Mouse (Mus musculus) embryonic facial prominence, embryonic 13.5 days (tissue): Measurements from ENCODE around the gene Emc3. TPM values are rescaled to one million over a fixed set of nuclear protein-coding genes. Genes with fewer than 3 reads are reported as not detected.

Experiments used
- ATAC-seq: fragments of 200-750 bp; cut with Nextera tagmentation; 2 replicates; pipeline ENCODE4 v1.8.0; 2017; ENCODE audit warnings: low read depth; ENCODE audit not compliant: insufficient number of reproducible peaks, insufficient read depth, low FRiP score, low TSS enrichment
- H3K27ac ChIP-seq: fragments of 300-500 bp; sonication (generic); 2 replicates; pipeline ENCODE4 v1.5.1; 2015; ENCODE audit warnings: moderate library complexity, mild to moderate bottlenecking, inconsistent platforms
- H3K27me3 ChIP-seq: fragments of 300-500 bp; sonication (generic); 2 replicates; pipeline ENCODE4 v1.6.1; 2015; ENCODE audit warnings: mild to moderate bottlenecking, inconsistent platforms
- H3K36me3 ChIP-seq: fragments of 300-500 bp; sonication (generic); 2 replicates; pipeline ENCODE4 v1.6.1; 2015; ENCODE audit warnings: mild to moderate bottlenecking, inconsistent platforms
- H3K4me1 ChIP-seq: fragments of 300-500 bp; sonication (generic); 2 replicates; pipeline ENCODE4 v1.6.1; 2015; ENCODE audit warnings: inconsistent platforms
- H3K4me2 ChIP-seq: fragments of 300-500 bp; sonication (generic); 2 replicates; pipeline ENCODE4 v1.6.1; 2015; ENCODE audit warnings: moderate library complexity, mild to moderate bottlenecking, inconsistent platforms
- H3K4me3 ChIP-seq: fragments of 300-500 bp; sonication (generic); 2 replicates; pipeline ENCODE4 v1.5.1; 2015; ENCODE audit warnings: mild to moderate bottlenecking, inconsistent platforms
- H3K9ac ChIP-seq: fragments of 300-500 bp; sonication (generic); 2 replicates; pipeline ENCODE4 v1.6.1; 2015; ENCODE audit warnings: mild to moderate bottlenecking, inconsistent platforms
- H3K9me3 ChIP-seq: fragments of 300-500 bp; sonication (generic); 2 replicates; pipeline ENCODE4 v1.6.1; 2016; ENCODE audit warnings: inconsistent platforms
- WGBS: fragments of 180-500 bp; shearing (Covaris S2); methylation state at CpG from one replicate; pipeline ENCODE4 v1.1.7; 2015; ENCODE audit warnings: mixed read lengths; 5-methylcytosine and 5-hydroxymethylcytosine counted together
- polyA plus RNA-seq: library from polyadenylated mRNA; unstranded; fragments of >200 nt; fragmentation: Nextera tagmentation; extraction: Ambion mirVana; gene quantifications from 2 replicates; pipeline ENCODE4 v1.2.1, GENCODE M21; 2015

Emc3 gene
- polyA plus RNA-seq, 1 experiment from 2014 or later, result 96.1 TPM

DNA sequence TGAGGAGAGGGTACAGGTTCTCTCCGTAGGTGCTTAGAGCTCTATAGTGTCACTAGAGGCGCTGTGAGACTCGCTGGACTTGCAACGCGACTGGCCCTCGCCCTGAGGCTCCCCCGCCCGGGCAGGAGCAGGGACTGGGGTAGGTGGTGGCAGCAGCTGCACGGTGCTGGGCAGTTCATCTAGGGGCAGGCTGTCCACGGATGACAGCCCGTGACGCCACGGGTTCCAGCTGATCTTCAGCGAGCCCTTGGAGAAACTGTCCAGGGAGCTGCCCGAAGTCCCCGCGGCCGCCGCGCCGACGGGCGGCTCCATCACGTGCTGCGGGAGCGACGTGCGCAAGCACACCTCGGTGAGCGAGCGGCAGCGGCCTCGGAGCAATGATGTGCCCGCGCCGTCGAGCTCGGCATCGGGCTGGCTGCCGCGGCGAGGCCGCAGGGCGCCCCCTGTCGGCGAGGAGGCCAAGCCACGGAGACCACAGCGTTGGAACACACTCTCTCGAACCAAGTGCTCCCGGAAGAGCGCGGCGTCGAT, 37.1 kb downstream of the Emc3 start:
- H3K9ac ChIP-seq, result peak overlapping the region; percentile 60

DNA sequence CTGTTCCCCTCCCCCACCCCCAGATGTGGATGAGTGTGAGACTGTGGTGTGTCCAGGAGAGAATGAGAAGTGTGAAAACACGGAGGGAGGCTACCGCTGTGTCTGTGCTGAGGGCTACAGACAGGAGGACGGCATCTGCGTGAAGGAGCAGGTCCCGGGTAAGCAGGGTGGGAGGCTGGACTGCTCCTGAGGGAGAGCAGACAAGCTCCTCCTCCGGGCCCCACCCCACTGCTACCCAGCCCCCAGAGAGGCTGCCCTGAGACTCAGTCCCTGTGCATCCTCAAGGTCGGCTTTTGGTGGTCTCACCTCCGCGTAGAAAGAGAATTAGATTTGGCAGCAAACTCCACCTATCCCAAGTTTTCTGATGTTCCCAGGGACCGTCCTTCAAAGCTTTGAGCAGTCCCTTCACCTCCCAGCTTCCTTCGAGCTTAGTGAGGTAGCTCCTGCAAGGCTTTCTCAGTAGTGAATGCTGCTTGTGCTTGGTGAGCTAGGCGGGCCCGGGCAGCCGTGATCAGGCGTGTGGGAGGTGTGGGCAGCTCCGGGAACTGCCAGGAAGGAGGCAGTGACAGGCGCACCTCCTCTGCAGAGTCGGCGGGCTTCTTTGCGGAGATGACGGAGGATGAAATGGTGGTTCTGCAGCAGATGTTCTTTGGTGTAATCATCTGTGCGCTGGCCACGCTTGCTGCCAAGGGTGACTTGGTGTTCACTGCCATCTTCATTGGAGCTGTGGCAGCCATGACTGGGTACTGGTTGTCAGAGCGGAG, 39.2 kb downstream of the Emc3 start:
- Histone ChIP-seq H3K4me3 (no peak overlapping the region), H3K36me3 (peaks cover 12% of the 10 kb centered on the region), H3K9ac (no peak overlapping the region), H3K4me1 (peaks cover 23% of the 10 kb centered on the region), H3K27me3 (peaks cover 24% of the 10 kb centered on the region), H3K27ac (no peak overlapping the region), H3K9me3 (no peaks in the 10 kb centered on the region), H3K4me2 (no peak overlapping the region)
- ATAC-seq, result no peak
- 80% methylated on average over 24 of the region's 24 CpGs for WGBS

More for the DNA sequence above, 37.1 kb downstream of the Emc3 start:
- Histone ChIP-seq H3K36me3 (peaks cover 11% of the 10 kb centered on the region), H3K4me1 (peaks cover 15% of the 10 kb centered on the region), H3K4me3 (peak overlapping the region; percentile 41), H3K9me3 (no peaks in the 10 kb centered on the region), H3K4me2 (peak overlapping the region; percentile 60), H3K27me3 (peaks cover 24% of the 10 kb centered on the region), H3K27ac (no peak overlapping the region)
- under 1% methylated on average over 54 of the region's 54 CpGs for WGBS
- ATAC-seq, result peak; percentile 45

GRCm38 (mm10) chr6:113489410-113489809, 42.0 kb downstream of the Emc3 start:
- Histone ChIP-seq H3K27ac (no peak overlapping the region), H3K4me2 (no peak overlapping the region), H3K9me3 (no peaks in the 10 kb centered on the region), H3K9ac (no peak overlapping the region), H3K27me3 (peaks cover 1% of the 10 kb centered on the region), H3K36me3 (peaks cover 12% of the 10 kb centered on the region), H3K4me1 (peaks cover 17% of the 10 kb centered on the region), H3K4me3 (no peak overlapping the region)
- ATAC-seq, result no peak
- WGBS, result 92% methylated on average over 14 of the region's 14 CpGs

DNA sequence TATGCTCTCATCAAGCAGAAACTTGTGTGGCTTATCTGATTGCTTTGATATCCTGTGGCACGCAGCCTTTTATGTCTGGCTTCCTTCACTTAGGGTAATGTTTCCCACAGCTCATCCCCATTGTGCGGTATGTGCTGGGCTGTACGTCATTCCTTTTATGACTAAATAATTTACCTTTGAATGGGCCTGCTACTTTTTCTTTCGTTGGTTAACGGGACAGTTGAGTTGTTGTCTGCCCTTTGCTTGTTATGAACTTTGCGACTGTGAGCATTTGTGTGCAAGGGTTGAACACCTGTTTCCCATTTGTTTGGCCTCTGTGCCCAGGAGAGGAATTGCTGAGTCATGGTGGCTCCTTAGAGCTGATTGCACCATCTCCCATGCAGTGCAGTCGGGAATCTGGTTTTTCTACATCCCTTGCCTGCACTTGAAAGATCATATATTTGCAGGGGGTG, 44.3 kb downstream of the Emc3 start:
- ATAC-seq, result no peak
- peaks cover 14% of the 10 kb centered on the region for H3K27me3 ChIP-seq

GRCm38 (mm10) chr6:113483729-113484128, 47.7 kb downstream of the Emc3 start:
- ATAC-seq, result no peak
- Histone ChIP-seq H3K36me3 (no peaks in the 10 kb centered on the region), H3K9me3 (no peaks in the 10 kb centered on the region), H3K4me2 (peak overlapping the region; percentile 74), H3K9ac (peak overlapping the region; percentile 69), H3K4me1 (peaks cover 35% of the 10 kb centered on the region), H3K27ac (0 out of 2 replicates have a peak overlapping the region, but pooled peaks have one; percentile 7), H3K27me3 (peaks cover 48% of the 10 kb centered on the region), H3K4me3 (peak overlapping the region; percentile 39)
- 15% methylated on average over 10 of the region's 10 CpGs for WGBS

More for the DNA sequence above, 44.3 kb downstream of the Emc3 start:
- H3K36me3 ChIP-seq, result peaks cover 12% of the 10 kb centered on the region
- H3K4me3 ChIP-seq, result no peak overlapping the region
- H3K4me2 ChIP-seq, result no peak overlapping the region
- no peak overlapping the region for H3K27ac ChIP-seq
- no peaks in the 10 kb centered on the region for H3K9me3 ChIP-seq
- WGBS, result 13% methylated on average over 7 of the region's 7 CpGs
- 0 out of 2 replicates have a peak overlapping the region, but pooled peaks have one; percentile 21 for H3K9ac ChIP-seq
- H3K4me1 ChIP-seq, result peaks cover 35% of the 10 kb centered on the region

DNA sequence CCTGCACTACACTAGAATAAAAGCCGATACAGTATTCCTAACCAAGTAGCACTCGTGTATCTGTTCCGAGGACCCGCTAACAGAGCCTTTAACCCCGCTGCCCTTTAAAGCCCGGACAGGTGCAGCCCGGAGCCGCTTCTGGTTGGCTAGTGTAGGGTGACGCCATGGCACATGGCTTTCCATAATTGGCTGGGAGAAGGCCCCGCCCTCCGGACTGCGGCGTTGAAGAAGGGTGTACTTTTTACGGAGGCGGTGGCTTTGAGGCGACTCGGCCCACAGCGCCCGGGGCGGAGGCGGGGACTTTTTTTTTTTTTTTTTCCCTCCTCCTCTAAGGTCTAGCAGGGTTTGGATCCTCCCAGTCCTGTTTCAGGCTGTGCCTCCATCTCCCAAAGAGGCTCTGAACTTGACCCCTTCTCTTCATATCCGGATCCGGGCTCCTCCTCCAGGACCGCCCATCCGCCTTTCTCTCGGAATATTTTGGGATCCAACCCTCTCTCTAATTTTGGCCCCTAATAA, 48.3 kb downstream of the Emc3 start, which contains the start of gene Creld1:
Gene Creld1, plus strand, starts transcription at position 198 of the 516 bp plus-strand sequence.
- H3K4me2 ChIP-seq, result peak within 1 kb of the TSS; percentile 74
- H3K9ac ChIP-seq, result peak within 1 kb of the TSS; percentile 69
- no peaks in the 10 kb centered on the region for H3K36me3 ChIP-seq
- peaks cover 52% of the 10 kb centered on the region for H3K27me3 ChIP-seq
- peaks cover 35% of the 10 kb centered on the region for H3K4me1 ChIP-seq
- 0 out of 2 replicates have a peak within 1 kb of the TSS, but pooled peaks have one; percentile 7 for H3K27ac ChIP-seq
- WGBS, result under 1% methylated on average over 26 of the region's 26 CpGs
- ATAC-seq, result peak; percentile 76
- H3K9me3 ChIP-seq, result no peaks in the 10 kb centered on the region
- H3K4me3 ChIP-seq, result peak within 1 kb of the TSS; percentile 39

- Histone ChIP-seq H3K9me3 (no peaks in the 10 kb centered on the region), H3K27me3 (peaks cover 52% of the 10 kb centered on the region), H3K36me3 (no peaks in the 10 kb centered on the region), H3K4me2 (peak overlapping the region; percentile 74), H3K9ac (peak overlapping the region; percentile 49; the same call in 1 of the 2 replicates), H3K4me3 (peak overlapping the region; percentile 39), H3K4me1 (peaks cover 30% of the 10 kb centered on the region), H3K27ac (no peak overlapping the region)
- WGBS, result 3% methylated on average over 65 of the region's 65 CpGs
- no peak; the same call in 1 of the 2 replicates for ATAC-seq
Observed at GRCm38 (mm10) chr6:113482477-113483099, 48.9 kb downstream of the Emc3 start.

GRCm38 (mm10) chr6:113480555-113481373, 50.7 kb downstream of the Emc3 start:
- Histone ChIP-seq H3K36me3 (no peaks in the 10 kb centered on the region), H3K9ac (no peak overlapping the region), H3K4me1 (peaks cover 19% of the 10 kb centered on the region; the same call in 1 of the 2 replicates), H3K27me3 (peaks cover 60% of the 10 kb centered on the region), H3K9me3 (no peaks in the 10 kb centered on the region), H3K4me2 (no peak overlapping the region), H3K4me3 (no peak overlapping the region), H3K27ac (no peak overlapping the region; the same call in 1 of the 2 replicates)
- 58% methylated on average over 18 of the region's 18 CpGs for WGBS
- ATAC-seq, result no peak

DNA sequence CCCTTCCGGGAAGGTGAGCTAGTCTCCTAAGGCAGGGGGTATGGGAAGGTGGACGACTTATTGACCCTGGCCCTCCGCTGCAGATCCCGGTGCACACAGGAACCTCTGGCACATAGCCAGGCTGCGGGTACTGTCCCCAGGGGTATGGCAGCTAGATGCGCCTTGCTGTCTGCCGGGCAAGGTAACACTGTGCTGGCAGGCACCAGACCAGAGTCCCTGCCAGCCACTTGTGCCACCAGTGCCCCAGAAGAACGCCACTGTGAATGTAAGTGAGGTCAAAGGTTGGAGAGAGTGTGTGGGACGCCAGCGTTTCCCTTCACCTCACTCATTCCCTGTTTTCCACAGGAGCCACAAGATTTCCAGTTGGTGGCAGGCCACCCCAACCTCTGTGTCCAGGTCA, 52.5 kb downstream of the Emc3 start:
- H3K4me2 ChIP-seq, result no peak overlapping the region
- 76% methylated on average over 10 of the region's 10 CpGs for WGBS
- no peak overlapping the region for H3K9ac ChIP-seq
- no peak overlapping the region for H3K4me3 ChIP-seq
- no peak overlapping the region for H3K27ac ChIP-seq
- H3K36me3 ChIP-seq, result no peaks in the 10 kb centered on the region
- ATAC-seq, result no peak
- peaks cover 14% of the 10 kb centered on the region; the same call in 1 of the 2 replicates for H3K4me1 ChIP-seq
- no peaks in the 10 kb centered on the region for H3K9me3 ChIP-seq
- peaks cover 60% of the 10 kb centered on the region for H3K27me3 ChIP-seq

DNA sequence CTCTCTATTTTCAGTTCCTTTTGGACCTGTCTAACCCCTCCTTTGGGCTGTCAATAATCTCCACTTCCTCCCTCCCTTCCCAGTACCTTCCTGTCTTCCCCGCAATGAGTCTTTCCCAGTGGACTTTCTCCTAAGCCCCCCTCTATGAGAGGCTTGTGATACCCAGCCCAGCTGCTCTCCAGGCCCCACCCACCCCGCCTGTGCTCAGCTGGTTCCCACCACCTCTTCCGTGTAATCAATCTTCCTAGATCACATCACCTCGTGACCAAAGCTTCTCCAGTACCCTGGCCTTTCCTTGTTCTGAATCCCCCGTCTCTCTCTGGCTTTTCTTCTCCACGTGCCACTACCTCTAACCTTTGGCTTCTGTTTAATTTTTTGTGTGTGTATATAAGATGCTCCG, 54.1 kb downstream of the Emc3 start:
- 51% methylated on average over 7 of the region's 7 CpGs for WGBS
- Histone ChIP-seq H3K4me3 (no peak overlapping the region), H3K4me1 (peaks cover 2% of the 10 kb centered on the region; the same call in 1 of the 2 replicates), H3K27ac (no peak overlapping the region), H3K9me3 (no peaks in the 10 kb centered on the region), H3K27me3 (peaks cover 53% of the 10 kb centered on the region), H3K36me3 (no peaks in the 10 kb centered on the region), H3K9ac (no peak overlapping the region), H3K4me2 (no peak overlapping the region)
- ATAC-seq, result no peak

DNA sequence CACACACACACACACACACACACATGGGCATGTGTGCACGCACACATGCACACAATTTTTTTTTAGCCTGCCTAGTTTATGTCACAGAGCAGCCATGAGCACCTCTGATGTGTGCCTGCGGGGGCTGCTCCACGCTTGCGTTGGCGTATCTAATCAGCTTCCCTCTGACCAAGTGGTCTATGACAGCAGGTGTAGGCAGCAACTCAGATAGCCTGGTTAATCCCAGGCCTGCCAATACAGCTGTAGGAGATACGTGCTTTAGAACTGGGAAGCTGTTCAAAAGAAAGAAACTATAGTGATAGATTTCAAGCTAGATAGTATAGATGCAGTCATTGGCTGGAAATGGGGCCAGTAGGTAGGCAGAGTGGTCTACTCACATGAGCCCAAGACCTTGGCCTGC, 57.7 kb downstream of the Emc3 start:
- ATAC-seq, result no peak
- peaks cover 23% of the 10 kb centered on the region for H3K4me1 ChIP-seq
- H3K4me2 ChIP-seq, result no peak overlapping the region
- no peak overlapping the region for H3K9ac ChIP-seq
- H3K4me3 ChIP-seq, result no peak overlapping the region
- H3K9me3 ChIP-seq, result no peaks in the 10 kb centered on the region
- WGBS, result 70% methylated on average over 6 of the region's 6 CpGs
- no peak overlapping the region for H3K27ac ChIP-seq
- H3K36me3 ChIP-seq, result no peaks in the 10 kb centered on the region
- peaks cover 52% of the 10 kb centered on the region for H3K27me3 ChIP-seq
